Mouse (Mus musculus): ENCODE measurements around the gene 1700030J22Rik. TPM values are rescaled to one million over a fixed set of nuclear protein-coding genes. Genes with fewer than 3 reads are reported as not detected.

1700030J22Rik gene
- total and polyA plus RNA-seq, 3 experiments, result 0.21 to 0.46 (median 0.35) TPM

- Histone ChIP-seq H3K4me1 (ENCODE audit: control insufficient read depth in 1 of 2, insufficient read depth in 2 of 2) (peaks cover 2 to 17% of the 10 kb centered on the region in 2 experiments; a peak in 2 of 4 replicates), H3K27ac (ENCODE audit: insufficient read depth, low read depth) (no peak overlapping the region), H3K4me3 (replicated peaks in 1 of 3; ENCODE audit: low read depth in 2 of 3, low read length in 2 of 3, poor library complexity in 1 of 3) (no peak overlapping the region), H3K27me3 (replicated peaks) (no peaks in the 10 kb centered on the region), H3K9ac (ENCODE audit: insufficient read depth, low read depth) (no peak overlapping the region), H3K9me3 (replicated peaks; ENCODE audit: low read length) (no peaks in the 10 kb centered on the region), H3K36me3 (replicated peaks in 1 of 2; ENCODE audit: control insufficient read depth in 1 of 2, insufficient read depth in 1 of 2, low read length in 1 of 2) (no peaks in the 10 kb centered on the region), H3K4me2 (ENCODE audit: insufficient read depth, low read depth, poor library complexity, severe bottlenecking) (no peak overlapping the region), H3K79me2 (replicated peaks; ENCODE audit: control insufficient read depth, extremely low read depth, insufficient read depth, poor library complexity, severe bottlenecking) (no peaks in the 10 kb centered on the region)
- no peak for DNase-seq (ENCODE audit: extremely low read depth)
- in situ Hi-C loops (cut with MboI; ENCODE audit: low pct_ligation_motif_present, low pct_unique_long_range_greater_than_20kb, low sequenced_read_pairs) (no loop called here), dilution Hi-C loops (cut with MboI; ENCODE audit: extremely low pct_ligation_motif_present, extremely low pct_unique_long_range_greater_than_20kb, low sequenced_read_pairs) (no loop called here)
- TF ChIP-seq IRF4 (IDR thresholded peaks at IDR 0.05; ENCODE audit: low read depth, low read length) (no peak), CHD2 (IDR thresholded peaks at IDR 0.05; ENCODE audit: low read length) (no peak), ZNF384 (IDR thresholded peaks at IDR 0.05; ENCODE audit: low read depth, low read length) (no peak), ELF1 (IDR thresholded peaks at IDR 0.05; ENCODE audit: low read depth, low read length) (no peak), MYC (IDR thresholded peaks at IDR 0.05; ENCODE audit: low read depth, low read length) (no peak), MAZ (IDR thresholded peaks at IDR 0.05; ENCODE audit: low read depth, low read length) (no peak), SIN3A (IDR thresholded peaks at IDR 0.05; ENCODE audit: low read length) (no peak), TBP (conservative IDR thresholded peaks at IDR 0.05; ENCODE audit: low read depth, low read length) (no peak), UBTF (IDR thresholded peaks at IDR 0.05; ENCODE audit: low read depth, low read length) (no peak)
Measured at GRCm38 (mm10) chr8:116975066-116975465, 3.7 kb downstream of the 1700030J22Rik start.

- in situ Hi-C loops (cut with MboI; ENCODE audit: low pct_ligation_motif_present, low pct_unique_long_range_greater_than_20kb, low sequenced_read_pairs) (no loop called here), dilution Hi-C loops (cut with MboI; ENCODE audit: extremely low pct_ligation_motif_present, extremely low pct_unique_long_range_greater_than_20kb, low sequenced_read_pairs) (no loop called here)
- Histone ChIP-seq H3K27ac (ENCODE audit: insufficient read depth, low read depth) (no peak overlapping the region), H3K4me2 (ENCODE audit: insufficient read depth, low read depth, poor library complexity, severe bottlenecking) (no peak overlapping the region), H3K9me3 (replicated peaks; ENCODE audit: low read length) (no peaks in the 10 kb centered on the region), H3K4me1 (ENCODE audit: control insufficient read depth in 1 of 2, insufficient read depth in 2 of 2) (no peaks in the 10 kb centered on the region), H3K27me3 (replicated peaks) (no peaks in the 10 kb centered on the region), H3K36me3 (replicated peaks in 1 of 2; ENCODE audit: control insufficient read depth in 1 of 2, insufficient read depth in 1 of 2, low read length in 1 of 2) (no peaks in the 10 kb centered on the region), H3K4me3 (replicated peaks in 1 of 3; ENCODE audit: low read depth in 2 of 3, low read length in 2 of 3, poor library complexity in 1 of 3) (no peak overlapping the region), H3K79me2 (replicated peaks; ENCODE audit: control insufficient read depth, extremely low read depth, insufficient read depth, poor library complexity, severe bottlenecking) (no peaks in the 10 kb centered on the region), H3K9ac (ENCODE audit: insufficient read depth, low read depth) (no peak overlapping the region)
- TF ChIP-seq MAX (IDR thresholded peaks at IDR 0.05; ENCODE audit: low read length) (no peak), ETS1 (conservative IDR thresholded peaks at IDR 0.05; ENCODE audit: low read depth, low read length) (no peak), EP300 (IDR thresholded peaks at IDR 0.05; ENCODE audit: low read length) (no peak), NELFE (IDR thresholded peaks at IDR 0.05; ENCODE audit: low read depth, low read length) (no peak), MEF2A (IDR thresholded peaks at IDR 0.05; ENCODE audit: borderline replicate concordance, low read depth, low read length) (no peak), MAFK (IDR thresholded peaks at IDR 0.05; ENCODE audit: insufficient replicate concordance, low read length) (no peak)
- no peak for DNase-seq (ENCODE audit: extremely low read depth)
Measured at GRCm38 (mm10) chr8:116969531-116969930, 9.2 kb downstream of the 1700030J22Rik start.

GRCm38 (mm10) chr8:116954415-116954814 is 24.3 kb downstream of the 1700030J22Rik start:
- Histone ChIP-seq H3K79me2 (replicated peaks; ENCODE audit: control insufficient read depth, extremely low read depth, insufficient read depth, poor library complexity, severe bottlenecking) (peaks cover 8% of the 10 kb centered on the region; the same call in 1 of the 2 replicates), H3K9ac (ENCODE audit: insufficient read depth, low read depth) (no peak overlapping the region), H3K27ac (ENCODE audit: insufficient read depth, low read depth) (no peak overlapping the region), H3K4me3 (replicated peaks in 1 of 3; ENCODE audit: low read depth in 2 of 3, low read length in 2 of 3, poor library complexity in 1 of 3) (no peak overlapping the region), H3K4me1 (ENCODE audit: control insufficient read depth in 1 of 2, insufficient read depth in 2 of 2) (peaks cover 0 to 29% of the 10 kb centered on the region in 2 experiments; a peak in 3 of 4 replicates), H3K27me3 (replicated peaks) (no peaks in the 10 kb centered on the region), H3K4me2 (ENCODE audit: insufficient read depth, low read depth, poor library complexity, severe bottlenecking) (no peak overlapping the region), H3K9me3 (replicated peaks; ENCODE audit: low read length) (no peaks in the 10 kb centered on the region), H3K36me3 (replicated peaks in 1 of 2; ENCODE audit: control insufficient read depth in 1 of 2, insufficient read depth in 1 of 2, low read length in 1 of 2) (peaks cover 61 to 85% of the 10 kb centered on the region in 2 experiments)
- DNase-seq (ENCODE audit: extremely low read depth), result no peak
- dilution Hi-C loops (cut with MboI; ENCODE audit: extremely low pct_ligation_motif_present, extremely low pct_unique_long_range_greater_than_20kb, low sequenced_read_pairs) (no loop called here), in situ Hi-C loops (cut with MboI; ENCODE audit: low pct_ligation_motif_present, low pct_unique_long_range_greater_than_20kb, low sequenced_read_pairs) (no loop called here)
- TF ChIP-seq MAFK (IDR thresholded peaks at IDR 0.05; ENCODE audit: insufficient replicate concordance, low read length) (no peak), PAX5 (IDR thresholded peaks at IDR 0.05; ENCODE audit: low read length) (no peak), NELFE (IDR thresholded peaks at IDR 0.05; ENCODE audit: low read depth, low read length) (no peak), MAX (IDR thresholded peaks at IDR 0.05; ENCODE audit: low read length) (no peak), MAZ (IDR thresholded peaks at IDR 0.05; ENCODE audit: low read depth, low read length) (no peak), JUN (IDR thresholded peaks at IDR 0.05; ENCODE audit: insufficient read depth, low read depth, low read length) (no peak), SIN3A (IDR thresholded peaks at IDR 0.05; ENCODE audit: low read length) (no peak), JUND (conservative IDR thresholded peaks at IDR 0.05; ENCODE audit: low read depth, low read length) (no peak), MEF2A (IDR thresholded peaks at IDR 0.05; ENCODE audit: borderline replicate concordance, low read depth, low read length) (no peak), SMC3 (IDR thresholded peaks at IDR 0.05; ENCODE audit: low read depth, low read length) (no peak), USF2 (conservative IDR thresholded peaks at IDR 0.05; ENCODE audit: low read depth, low read length) (no peak), HCFC1 (IDR thresholded peaks at IDR 0.05; ENCODE audit: low read depth, low read length) (no peak), UBTF (IDR thresholded peaks at IDR 0.05; ENCODE audit: low read depth, low read length) (no peak), MYC (IDR thresholded peaks at IDR 0.05; ENCODE audit: low read depth, low read length) (no peak), CHD1 (IDR thresholded peaks at IDR 0.05; ENCODE audit: low read depth, low read length) (no peak)
